Mouse (Mus musculus) lung, postnatal 0 days (tissue): ENCODE data around the gene Foxk1. TPM values are rescaled to one million over a fixed set of nuclear protein-coding genes. Genes with fewer than 3 reads are reported as not detected.
A peak's percentile ranks its signal among the peaks of the same experiment; 100 is the strongest.

Experiments used
- ATAC-seq: fragments of 200-750 bp; cut with Nextera tagmentation; 2 replicates; pipeline ENCODE4 v1.8.0; 2017; ENCODE audit warnings: moderate library complexity
- DNase-seq: peaks from one replicate; pipeline ENCODE4 v3.0.0-alpha.2; 2016; ENCODE audit warnings: low spot score
- H3K27ac ChIP-seq: fragments of 300-500 bp; sonication (generic); 2 replicates; pipeline ENCODE4 v1.5.1; 2014; ENCODE audit warnings: antibody characterized with exemption, mild to moderate bottlenecking, low read length, mixed read lengths
- H3K27me3 ChIP-seq: fragments of 300-500 bp; sonication (generic); replicated peaks from 2 replicates; pipeline ENCODE4 v1.6.1; 2014; ENCODE audit warnings: low read length, mixed read lengths; ENCODE audit not compliant: insufficient read depth
- H3K36me3 ChIP-seq: fragments of 300-500 bp; sonication (generic); 2 replicates; pipeline ENCODE4 v1.6.1; 2014; ENCODE audit warnings: low read length, mixed read lengths; ENCODE audit not compliant: insufficient read depth
- H3K4me1 ChIP-seq: fragments of 300-500 bp; sonication (generic); 2 replicates; pipeline ENCODE4 v1.6.1; 2014; ENCODE audit warnings: antibody characterized with exemption, low read depth, low read length, mixed read lengths; ENCODE audit not compliant: insufficient read depth
- H3K4me2 ChIP-seq: fragments of 300-500 bp; sonication (generic); replicated peaks from 2 replicates; pipeline ENCODE4 v1.6.1; 2014; ENCODE audit warnings: low read depth, mild to moderate bottlenecking, low read length, moderate library complexity, mixed read lengths
- H3K4me3 ChIP-seq: fragments of 300-500 bp; sonication (generic); 2 replicates; pipeline ENCODE4 v1.5.1; 2014; ENCODE audit warnings: low read depth, low read length
- H3K9ac ChIP-seq: fragments of 300-500 bp; sonication (generic); replicated peaks from 2 replicates; pipeline ENCODE4 v1.6.1; 2014; ENCODE audit warnings: low read depth, mild to moderate bottlenecking
- H3K9me3 ChIP-seq: fragments of 300-500 bp; sonication (generic); 2 replicates; pipeline ENCODE4 v1.6.1; 2016; ENCODE audit warnings: low read length, mixed read lengths
- CTCF ChIP-seq: IDR thresholded peaks from 2 replicates; pipeline ENCODE4 v1.5.1; 2016; ENCODE audit warnings: antibody characterized with exemption, mild to moderate bottlenecking
- EP300 ChIP-seq: IDR thresholded peaks from 2 replicates; pipeline ENCODE4 v1.6.1; 2016; ENCODE audit warnings: antibody characterized with exemption, mild to moderate bottlenecking, control low read depth
- WGBS: fragments of 180-500 bp; shearing (Covaris S2); extraction: QIAGEN DNeasy Blood & Tissue Kit; methylation state at CpG from one replicate; pipeline ENCODE4 v1.1.7; 2014; 5-methylcytosine and 5-hydroxymethylcytosine counted together
- polyA plus RNA-seq: library from polyadenylated mRNA; unstranded; fragments of >200 nt; fragmentation: Nextera tagmentation; extraction: Ambion mirVana; gene quantifications from 2 replicates; pipeline ENCODE4 v1.2.1, GENCODE M21; 2015

Foxk1 gene
- polyA plus RNA-seq: 4.3 and 5.1 TPM in 2 replicates

DNA sequence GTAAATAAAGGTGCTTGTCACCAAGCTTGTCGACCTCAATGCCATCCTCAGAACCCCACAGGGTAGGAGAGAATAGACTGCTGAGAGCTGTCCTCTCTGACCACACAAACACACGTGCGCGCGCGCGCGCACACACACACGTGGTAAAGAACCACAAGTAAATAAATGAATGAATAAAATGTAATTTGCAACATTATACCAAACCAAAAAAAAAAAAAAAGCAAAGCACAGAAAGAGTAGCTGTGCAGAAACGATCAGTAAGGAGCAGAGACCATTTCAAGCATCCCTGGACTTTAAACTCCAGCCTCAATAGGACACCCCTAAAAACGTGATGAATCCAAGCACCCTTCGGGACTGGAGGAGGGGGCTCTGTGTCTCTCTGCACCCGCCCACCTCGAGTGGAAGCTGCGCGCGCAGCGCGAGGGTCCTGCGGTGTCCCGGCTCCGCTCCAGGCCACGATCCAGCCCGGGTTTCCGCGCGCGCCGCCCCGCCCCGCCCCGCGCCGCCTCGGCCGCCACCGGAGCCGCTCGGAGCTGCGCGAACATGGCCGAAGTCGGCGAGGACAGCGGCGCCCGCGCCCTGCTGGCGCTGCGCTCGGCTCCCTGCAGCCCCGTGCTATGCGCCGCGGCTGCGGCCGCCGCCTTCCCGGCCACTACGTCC lies at the start of gene Foxk1:
Gene Foxk1, plus strand, starts transcription at position 517 of the 660 bp plus-strand sequence.
- DNase-seq: peak; percentile 86
- TF ChIP-seq EP300 (no peak), CTCF (no peak)
- Histone ChIP-seq H3K4me1 (peaks cover 19% of the 10 kb centered on the region; the same call in 1 of the 2 replicates), H3K36me3 (0 out of 2 replicates have a peak, but pooled peaks cover 4% of the 10 kb centered on the region), H3K27ac (peak within 1 kb of the TSS; percentile 90), H3K27me3 (no peaks in the 10 kb centered on the region), H3K4me2 (peak within 1 kb of the TSS; percentile 79), H3K9ac (peak within 1 kb of the TSS; percentile 85), H3K9me3 (no peaks in the 10 kb centered on the region), H3K4me3 (peak within 1 kb of the TSS; percentile 98)
- ATAC-seq: peak; percentile 92
- whole genome bisulfite sequencing: 0% methylated on average over 22 of the region's 60 CpGs

GRCm38 (mm10) chr5:142352336-142352892 lies 48.9 kb upstream of the Foxk1 start:
- no peak overlapping the region for H3K27ac ChIP-seq
- H3K4me1 ChIP-seq: no peaks in the 10 kb centered on the region
- H3K36me3 ChIP-seq: no peaks in the 10 kb centered on the region
- H3K4me2 ChIP-seq: no peak overlapping the region
- DNase-seq: no peak
- no peak overlapping the region for H3K4me3 ChIP-seq
- H3K27me3 ChIP-seq: no peaks in the 10 kb centered on the region
- no peak for ATAC-seq
- H3K9me3 ChIP-seq: no peaks in the 10 kb centered on the region
- WGBS: 81% methylated on average over 5 of the region's 5 CpGs
- H3K9ac ChIP-seq: no peak overlapping the region
- TF ChIP-seq EP300 (no peak), CTCF (no peak)

- Histone ChIP-seq H3K36me3 (no peaks in the 10 kb centered on the region), H3K27me3 (no peaks in the 10 kb centered on the region), H3K9me3 (no peaks in the 10 kb centered on the region), H3K9ac (no peak overlapping the region), H3K4me2 (no peak overlapping the region), H3K27ac (no peak overlapping the region), H3K4me1 (no peaks in the 10 kb centered on the region), H3K4me3 (no peak overlapping the region)
- ATAC-seq (no peak), DNase-seq (no peak)
- no peak for TF ChIP-seq EP300
- 65% methylated on average over 3 of the region's 3 CpGs for WGBS
These were observed 46.2 kb upstream of the Foxk1 start for GRCm38 (mm10) chr5:142355144-142355543.

DNA sequence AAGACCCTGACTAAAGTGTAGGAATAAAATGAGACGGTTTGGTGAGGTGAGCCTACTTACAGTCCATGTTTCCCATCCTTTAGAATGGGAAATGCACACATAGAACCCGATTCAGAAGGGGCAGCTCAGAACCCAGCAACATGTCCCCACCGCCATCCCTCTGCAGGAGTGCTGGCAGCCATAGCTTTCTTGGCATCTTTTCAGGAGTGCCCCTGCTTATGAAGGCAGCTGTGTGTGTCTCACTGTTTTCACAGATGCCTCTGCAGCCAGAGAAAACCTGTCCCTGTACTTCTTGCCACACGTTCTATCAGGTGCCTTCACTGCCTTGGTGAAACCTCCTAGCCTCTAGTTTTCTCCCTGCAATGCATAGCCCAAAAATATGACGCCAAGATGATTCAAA lies 40.1 kb upstream of the Foxk1 start:
- Histone ChIP-seq H3K4me2 (no peak overlapping the region), H3K36me3 (no peaks in the 10 kb centered on the region), H3K27ac (no peak overlapping the region), H3K4me3 (no peak overlapping the region), H3K4me1 (no peaks in the 10 kb centered on the region), H3K27me3 (no peaks in the 10 kb centered on the region), H3K9ac (no peak overlapping the region), H3K9me3 (no peaks in the 10 kb centered on the region)
- WGBS: 52% methylated on average over 5 of the region's 5 CpGs
- TF ChIP-seq CTCF (no peak), EP300 (no peak)
- ATAC-seq: no peak
- no peak for DNase-seq

DNA sequence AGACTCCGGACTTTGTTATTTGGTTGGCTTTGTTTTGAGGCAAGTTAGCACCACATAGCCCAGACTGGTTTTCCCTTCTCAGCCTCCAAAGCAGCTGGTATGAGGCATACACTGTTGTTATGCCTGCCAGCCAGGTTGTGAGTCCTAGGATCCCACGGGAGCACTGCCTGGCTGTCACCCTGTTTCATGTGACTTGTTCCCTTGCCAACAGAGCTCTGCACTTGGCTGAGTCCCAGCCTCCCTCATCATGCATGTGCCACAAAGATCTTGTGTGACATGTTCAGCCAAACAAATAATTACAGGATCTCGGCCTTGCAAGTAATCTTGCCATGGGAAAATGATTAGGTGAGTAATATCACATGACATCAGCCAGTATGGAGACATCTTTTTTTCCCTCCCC lies 38.4 kb upstream of the Foxk1 start:
- H3K4me2 ChIP-seq: no peak overlapping the region
- TF ChIP-seq EP300 (no peak; the same call in 1 of the 2 replicates), CTCF (no peak)
- H3K27me3 ChIP-seq: no peaks in the 10 kb centered on the region
- H3K36me3 ChIP-seq: no peaks in the 10 kb centered on the region
- no peak for ATAC-seq
- no peaks in the 10 kb centered on the region for H3K4me1 ChIP-seq
- H3K9ac ChIP-seq: no peak overlapping the region
- 47% methylated on average over 3 of the region's 3 CpGs for WGBS
- no peaks in the 10 kb centered on the region for H3K9me3 ChIP-seq
- H3K27ac ChIP-seq: no peak overlapping the region
- DNase-seq: peak; percentile 59
- no peak overlapping the region for H3K4me3 ChIP-seq

GRCm38 (mm10) chr5:142364095-142364494 lies 37.2 kb upstream of the Foxk1 start:
- H3K9ac ChIP-seq: no peak overlapping the region
- H3K4me3 ChIP-seq: no peak overlapping the region
- peak overlapping the region; percentile 51 for H3K27ac ChIP-seq
- DNase-seq (peak; percentile 80), ATAC-seq (peak; percentile 20)
- H3K4me1 ChIP-seq: no peaks in the 10 kb centered on the region; the same call in 1 of the 2 replicates
- no peaks in the 10 kb centered on the region for H3K27me3 ChIP-seq
- TF ChIP-seq EP300 (peak; percentile 57; the same call in 1 of the 2 replicates), CTCF (no peak)
- no peak overlapping the region for H3K4me2 ChIP-seq
- no peaks in the 10 kb centered on the region for H3K9me3 ChIP-seq
- no peaks in the 10 kb centered on the region for H3K36me3 ChIP-seq
- WGBS: 38% methylated on average over 5 of the region's 5 CpGs
